Mouse (Mus musculus) stomach, postnatal 0 days (tissue): ENCODE results near the gene Nrip3.

ENCODE experiments used
- CTCF ChIP-seq: IDR thresholded peaks from 2 replicates; pipeline ENCODE4 v1.5.1; 2016; ENCODE audit warnings: antibody characterized with exemption, low read depth, mild to moderate bottlenecking, moderate library complexity
- EP300 ChIP-seq: optimal IDR thresholded peaks from 2 replicates; pipeline ENCODE3; 2016; ENCODE audit warnings: antibody characterized with exemption

DNA sequence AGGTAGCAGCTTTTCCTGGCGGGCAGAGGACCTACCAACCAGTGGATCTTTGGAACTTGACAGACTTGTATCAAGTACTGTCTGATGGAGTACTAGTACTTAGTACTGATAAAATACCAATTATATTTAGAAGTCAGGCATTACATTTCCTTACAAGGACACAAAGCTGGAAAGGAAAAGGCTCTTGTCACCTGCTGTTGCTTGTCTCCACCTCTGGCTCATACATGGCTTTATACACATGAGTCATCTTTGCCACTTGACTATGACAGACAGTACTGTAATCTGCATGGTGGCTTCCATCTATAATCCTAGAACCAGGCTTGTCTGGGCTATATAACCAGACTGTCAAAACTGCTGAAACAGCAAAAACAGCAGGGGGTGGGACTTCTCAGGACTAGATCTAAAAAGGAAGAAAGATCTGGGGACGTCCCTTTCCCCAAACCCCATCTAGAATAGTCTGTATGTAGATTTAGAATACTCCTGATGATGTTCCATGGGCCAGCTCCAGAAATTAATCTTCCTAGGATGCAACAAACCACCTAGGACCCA is 68.3 kb downstream of the Nrip3 start:
- TF ChIP-seq EP300 (no peak), CTCF (no peak)
